Mouse (Mus musculus): ENCODE measurements around the gene Irf4. TPM values are rescaled to one million over a fixed set of nuclear protein-coding genes. Genes with fewer than 3 reads are reported as not detected.
A peak's percentile ranks its signal among the peaks of the same experiment; 100 is the strongest.

Irf4 gene
- polyA plus RNA-seq, 1 experiment from 2014 or later = 0.13 TPM

DNA sequence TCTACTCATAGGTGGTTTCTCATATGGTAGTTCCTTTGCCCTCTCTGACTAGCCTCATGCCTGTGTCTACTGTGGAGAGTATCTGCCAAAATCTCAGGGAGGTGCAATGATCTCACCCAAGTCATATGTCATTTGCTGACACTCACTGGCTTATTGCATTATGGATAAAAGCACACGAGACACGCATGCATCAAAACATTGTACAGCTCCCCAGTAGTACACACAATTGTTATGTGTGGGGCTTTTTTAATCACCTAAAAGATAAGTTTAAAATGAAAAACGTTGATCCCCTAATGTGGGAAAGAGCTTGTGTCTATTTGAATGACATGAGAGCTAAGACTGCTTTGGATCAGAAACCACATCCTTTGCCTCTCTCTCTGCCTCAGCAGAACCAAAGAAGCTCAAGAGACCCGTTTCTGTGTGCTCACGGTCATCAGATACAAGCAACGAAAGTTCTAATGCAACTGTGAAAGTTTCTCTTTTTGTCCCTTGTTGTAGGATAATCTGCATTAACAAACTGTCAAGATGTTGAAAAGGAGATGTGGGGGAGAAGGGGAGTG is 6.5 kb upstream of the Irf4 start:
- Histone ChIP-seq H3K27ac (replicated peaks) (no peak overlapping the region), H3K9me3 (no peaks in the 10 kb centered on the region), H3K36me3 (no peaks in the 10 kb centered on the region), H3K9ac (no peak overlapping the region), H3K4me3 (no peak overlapping the region), H3K27me3 (peaks cover 15% of the 10 kb centered on the region), H3K4me2 (no peak overlapping the region), H3K4me1 (replicated peaks) (no peaks in the 10 kb centered on the region)
- WGBS = 78% methylated on average over 6 of the region's 6 CpGs
- no peak for ATAC-seq (ENCODE audit: low read depth)

DNA sequence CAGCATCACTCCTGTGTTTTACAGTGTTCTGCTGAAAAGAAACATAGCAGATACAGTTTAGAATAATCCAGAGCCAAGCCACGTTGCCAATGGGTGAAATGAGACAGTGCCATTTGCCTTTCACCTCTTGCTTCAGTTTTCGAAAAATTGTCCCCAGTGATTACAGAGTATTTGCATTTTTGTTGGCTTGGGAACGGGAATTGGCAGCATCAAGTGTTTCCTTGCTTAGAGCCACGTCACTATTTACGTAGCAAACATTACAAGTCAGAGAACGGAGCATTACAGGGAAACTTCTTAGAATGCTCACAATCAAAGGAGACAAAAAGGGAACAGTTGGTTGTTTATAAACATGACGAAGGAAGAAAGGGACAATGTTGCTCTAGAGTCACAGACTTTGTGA is 3.9 kb upstream of the Irf4 start:
- no peak for ATAC-seq (ENCODE audit: low read depth)
- WGBS = 79% methylated on average over 7 of the region's 7 CpGs
- peaks cover 42% of the 10 kb centered on the region for H3K27me3 ChIP-seq
- H3K9ac ChIP-seq = no peak overlapping the region
- H3K9me3 ChIP-seq = no peaks in the 10 kb centered on the region
- no peak overlapping the region for H3K4me3 ChIP-seq
- H3K36me3 ChIP-seq = no peaks in the 10 kb centered on the region
- no peak overlapping the region for H3K4me2 ChIP-seq
- H3K4me1 ChIP-seq (replicated peaks) = peaks cover 16% of the 10 kb centered on the region
- H3K27ac ChIP-seq (replicated peaks) = no peak overlapping the region

DNA sequence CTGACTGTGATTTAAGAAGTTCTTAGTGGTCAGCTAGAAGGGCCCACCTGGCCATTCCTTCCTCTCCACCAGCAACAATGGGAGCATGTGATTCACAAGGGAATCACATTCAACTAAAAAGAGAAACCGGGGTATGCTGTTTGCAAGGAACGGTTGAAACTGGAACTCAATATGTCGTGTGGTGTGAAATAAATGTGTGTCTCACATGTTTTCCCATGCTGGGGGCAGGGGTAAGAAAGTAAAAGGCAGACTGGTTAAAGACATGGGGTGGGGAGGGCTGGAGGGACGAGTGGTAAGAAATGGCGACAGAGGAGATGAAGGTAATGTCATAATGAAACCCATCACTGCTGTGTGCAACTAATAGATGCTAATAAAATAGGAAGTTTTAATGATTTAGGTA is 2.0 kb upstream of the Irf4 start:
- 73% methylated on average over 5 of the region's 5 CpGs for WGBS
- no peak overlapping the region for H3K4me3 ChIP-seq

DNA sequence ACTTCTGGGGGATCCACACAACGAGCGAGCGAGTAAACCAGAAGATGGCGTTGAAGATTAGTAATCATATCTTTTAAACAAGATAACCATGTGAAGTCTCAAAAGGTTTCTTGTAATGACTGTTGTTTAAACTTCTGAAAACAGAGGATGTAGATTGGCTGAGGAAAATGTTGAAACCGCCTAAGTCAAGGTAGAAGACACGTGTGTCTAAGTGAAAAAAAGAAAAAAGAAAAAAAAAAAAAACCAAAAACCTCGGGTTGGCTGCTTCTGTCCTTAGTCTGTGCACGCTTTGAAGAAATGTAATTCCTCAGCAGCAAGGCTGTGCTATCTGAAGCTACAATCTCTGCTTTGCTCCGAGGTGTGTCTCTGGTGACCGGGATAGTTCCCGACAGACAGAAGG is 1.5 kb upstream of the Irf4 start:
- H3K27me3 ChIP-seq = peaks cover 65% of the 10 kb centered on the region
- 74% methylated on average over 11 of the region's 11 CpGs for WGBS
- no peak for ATAC-seq (ENCODE audit: low read depth)

More for the DNA sequence above, 2.0 kb upstream of the Irf4 start:
- H3K27me3 ChIP-seq = peaks cover 61% of the 10 kb centered on the region
- H3K36me3 ChIP-seq = no peaks in the 10 kb centered on the region
- no peaks in the 10 kb centered on the region for H3K9me3 ChIP-seq
- no peak overlapping the region for H3K27ac ChIP-seq (replicated peaks)
- no peak for ATAC-seq (ENCODE audit: low read depth)
- peaks cover 28% of the 10 kb centered on the region for H3K4me1 ChIP-seq (replicated peaks)
- H3K9ac ChIP-seq = no peak overlapping the region
- H3K4me2 ChIP-seq = no peak overlapping the region

DNA sequence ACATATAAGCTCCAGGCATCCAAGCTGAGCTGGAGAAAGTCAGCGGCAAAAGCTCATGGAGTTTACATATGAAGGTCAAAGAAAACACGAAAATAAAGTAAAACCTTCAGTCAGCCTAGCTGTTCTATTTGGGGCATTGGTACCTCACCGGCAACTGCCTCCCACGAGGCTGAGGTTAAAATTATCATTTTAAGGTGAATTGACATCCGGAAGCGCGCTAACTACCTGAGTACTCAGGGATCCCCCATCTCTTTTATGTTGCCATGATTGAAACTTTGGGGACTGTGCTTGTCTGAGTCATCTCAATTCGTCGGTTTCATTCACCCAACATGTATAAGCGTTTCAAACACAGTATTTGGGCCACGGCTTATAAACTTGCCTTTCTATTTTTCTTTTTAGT is 705 bp upstream of the Irf4 start:
- H3K36me3 ChIP-seq = no peaks in the 10 kb centered on the region
- H3K9ac ChIP-seq = no peak overlapping the region
- 58% methylated on average over 11 of the region's 11 CpGs for WGBS
- no peaks in the 10 kb centered on the region for H3K9me3 ChIP-seq
- peaks cover 72% of the 10 kb centered on the region for H3K27me3 ChIP-seq
- peak overlapping the region; percentile 62; the same call in 1 of the 2 replicates for H3K4me2 ChIP-seq
- H3K4me3 ChIP-seq = no peak overlapping the region
- no peak for ATAC-seq (ENCODE audit: low read depth)
- H3K27ac ChIP-seq (replicated peaks) = no peak overlapping the region
- peaks cover 28% of the 10 kb centered on the region for H3K4me1 ChIP-seq (replicated peaks)

More for the DNA sequence above, 1.5 kb upstream of the Irf4 start:
- H3K4me3 ChIP-seq = no peak overlapping the region
- H3K4me2 ChIP-seq = no peak overlapping the region
- H3K9ac ChIP-seq = no peak overlapping the region
- no peak overlapping the region for H3K27ac ChIP-seq (replicated peaks)
- H3K9me3 ChIP-seq = no peaks in the 10 kb centered on the region
- peaks cover 28% of the 10 kb centered on the region for H3K4me1 ChIP-seq (replicated peaks)
- no peaks in the 10 kb centered on the region for H3K36me3 ChIP-seq

GRCm38 (mm10) chr13:30749557-30750141 is 623 bp downstream of the Irf4 start:
- 0 out of 2 replicates have a peak, but pooled peaks have one; percentile 13 for ATAC-seq (ENCODE audit: low read depth)
- 2% methylated on average over 11 of the region's 11 CpGs for WGBS
- Histone ChIP-seq H3K9ac (0 out of 2 replicates have a peak overlapping the region, but pooled peaks have one; percentile 23), H3K4me3 (peak overlapping the region; percentile 36), H3K4me1 (replicated peaks) (peaks cover 28% of the 10 kb centered on the region), H3K27me3 (peaks cover 72% of the 10 kb centered on the region), H3K27ac (replicated peaks) (no peak overlapping the region), H3K36me3 (no peaks in the 10 kb centered on the region), H3K9me3 (no peaks in the 10 kb centered on the region), H3K4me2 (peak overlapping the region; percentile 62)

DNA sequence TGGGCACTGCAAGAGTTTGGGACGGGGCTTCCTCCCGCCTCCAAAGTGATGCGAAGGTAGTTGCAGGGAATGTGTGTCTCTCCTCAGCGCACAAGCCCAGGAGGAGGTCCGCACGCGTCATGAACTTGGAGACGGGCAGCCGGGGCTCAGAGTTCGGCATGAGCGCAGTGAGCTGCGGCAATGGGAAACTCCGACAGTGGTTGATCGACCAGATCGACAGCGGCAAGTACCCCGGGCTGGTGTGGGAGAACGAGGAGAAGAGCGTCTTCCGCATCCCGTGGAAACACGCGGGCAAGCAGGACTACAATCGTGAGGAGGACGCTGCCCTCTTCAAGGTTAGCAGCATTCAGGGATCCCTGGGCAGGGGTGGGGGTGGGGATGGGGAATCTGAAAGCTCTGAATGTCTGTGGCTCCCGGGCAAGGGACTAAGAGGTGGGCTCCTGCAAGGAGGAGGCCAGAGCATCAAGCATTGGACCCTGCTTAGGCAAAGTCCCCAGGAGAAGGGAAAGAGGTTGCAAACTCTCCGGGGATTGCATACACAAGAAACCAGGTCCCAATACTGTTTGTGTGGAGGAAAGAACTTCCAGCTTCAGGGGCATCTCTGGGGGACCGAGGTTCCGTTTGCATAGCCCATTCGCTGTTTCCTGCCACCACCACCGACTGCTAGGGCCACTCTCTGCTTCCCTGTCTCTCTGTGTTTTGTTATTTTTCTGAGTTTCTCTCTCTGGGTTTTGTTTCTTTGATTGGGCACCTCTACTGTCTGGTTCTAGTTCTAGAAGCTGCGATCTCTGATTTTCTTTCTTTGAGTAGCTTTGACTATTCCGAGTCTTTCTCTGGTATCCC is 1.7 kb downstream of the Irf4 start:
- peak overlapping the region; percentile 62 for H3K4me2 ChIP-seq
- H3K27ac ChIP-seq (replicated peaks) = no peak overlapping the region
- H3K9ac ChIP-seq = peak overlapping the region; percentile 38; the same call in 1 of the 2 replicates
- H3K36me3 ChIP-seq = no peaks in the 10 kb centered on the region
- peak; percentile 60 for ATAC-seq (ENCODE audit: low read depth)
- peaks cover 72% of the 10 kb centered on the region for H3K27me3 ChIP-seq
- H3K4me3 ChIP-seq = peak overlapping the region; percentile 36
- WGBS = 3% methylated on average over 33 of the region's 33 CpGs
- no peaks in the 10 kb centered on the region for H3K9me3 ChIP-seq
- peaks cover 28% of the 10 kb centered on the region for H3K4me1 ChIP-seq (replicated peaks)

- Histone ChIP-seq H3K36me3 (no peaks in the 10 kb centered on the region), H3K27ac (replicated peaks) (no peak overlapping the region), H3K9me3 (no peaks in the 10 kb centered on the region), H3K27me3 (peaks cover 67% of the 10 kb centered on the region), H3K4me2 (no peak overlapping the region), H3K4me1 (replicated peaks) (peaks cover 28% of the 10 kb centered on the region), H3K9ac (no peak overlapping the region), H3K4me3 (no peak overlapping the region)
- 33% methylated on average over 6 of the region's 6 CpGs for WGBS
- no peak for ATAC-seq (ENCODE audit: low read depth)
Observed at GRCm38 (mm10) chr13:30751304-30751580, 2.2 kb downstream of the Irf4 start.

GRCm38 (mm10) chr13:30752581-30753187 is 3.7 kb downstream of the Irf4 start:
- no peak overlapping the region for H3K9ac ChIP-seq
- peaks cover 28% of the 10 kb centered on the region for H3K4me1 ChIP-seq (replicated peaks)
- peaks cover 54% of the 10 kb centered on the region for H3K27me3 ChIP-seq
- no peak overlapping the region for H3K27ac ChIP-seq (replicated peaks)
- no peak overlapping the region for H3K4me3 ChIP-seq
- H3K9me3 ChIP-seq = no peaks in the 10 kb centered on the region
- no peak for ATAC-seq (ENCODE audit: low read depth)
- no peak overlapping the region for H3K4me2 ChIP-seq
- WGBS = 84% methylated on average over 4 of the region's 4 CpGs
- H3K36me3 ChIP-seq = no peaks in the 10 kb centered on the region

GRCm38 (mm10) chr13:30753441-30753840 is 4.4 kb downstream of the Irf4 start:
- Histone ChIP-seq H3K4me2 (no peak overlapping the region), H3K9ac (no peak overlapping the region), H3K36me3 (no peaks in the 10 kb centered on the region), H3K4me1 (replicated peaks) (peaks cover 28% of the 10 kb centered on the region), H3K9me3 (no peaks in the 10 kb centered on the region), H3K27ac (replicated peaks) (no peak overlapping the region), H3K4me3 (no peak overlapping the region), H3K27me3 (peaks cover 47% of the 10 kb centered on the region)
- ATAC-seq (ENCODE audit: low read depth) = no peak
- WGBS = 87% methylated on average over 3 of the region's 3 CpGs

- H3K4me3 ChIP-seq = no peak overlapping the region
- WGBS = 84% methylated on average over 4 of the region's 4 CpGs
Observed at GRCm38 (mm10) chr13:30754066-30754465, 5.0 kb downstream of the Irf4 start.

GRCm38 (mm10) chr13:30754825-30755476 is 5.9 kb downstream of the Irf4 start:
- Histone ChIP-seq H3K9ac (no peak overlapping the region), H3K36me3 (no peaks in the 10 kb centered on the region), H3K4me2 (no peak overlapping the region), H3K4me3 (no peak overlapping the region), H3K27me3 (peaks cover 32% of the 10 kb centered on the region), H3K27ac (replicated peaks) (no peak overlapping the region), H3K9me3 (no peaks in the 10 kb centered on the region), H3K4me1 (replicated peaks) (peaks cover 14% of the 10 kb centered on the region)
- ATAC-seq (ENCODE audit: low read depth) = no peak
- WGBS = 90% methylated on average over 10 of the region's 10 CpGs

More at GRCm38 (mm10) chr13:30754066-30754465, 5.0 kb downstream of the Irf4 start:
- Histone ChIP-seq H3K9me3 (no peaks in the 10 kb centered on the region), H3K4me1 (replicated peaks) (peaks cover 23% of the 10 kb centered on the region), H3K27me3 (peaks cover 41% of the 10 kb centered on the region), H3K27ac (replicated peaks) (no peak overlapping the region), H3K4me2 (no peak overlapping the region), H3K9ac (no peak overlapping the region), H3K36me3 (no peaks in the 10 kb centered on the region)
- no peak for ATAC-seq (ENCODE audit: low read depth)

Data from neural tube, embryonic 13.5 days (tissue).